Mouse (Mus musculus): Measurements from ENCODE around the gene Thrb. TPM values are rescaled to one million over a fixed set of nuclear protein-coding genes. Genes with fewer than 3 reads are reported as not detected.

Thrb gene
- polyA plus RNA-seq, 2 experiments, result 1.3 to 3.9 TPM

GRCm38 (mm10) chr14:17726906-17727305 is 66.8 kb downstream of the Thrb start:
- Histone ChIP-seq H3K27ac (replicated peaks; ENCODE audit: low read depth, low read length) (no peak overlapping the region), H3K4me3 (replicated peaks; ENCODE audit: low read length) (no peak overlapping the region), H3K9ac (ENCODE audit: low read depth, low read length, severe bottlenecking) (no peak overlapping the region), H3K36me3 (ENCODE audit: control insufficient read depth, insufficient read depth, low read length) (no peaks in the 10 kb centered on the region), H3K9me3 (ENCODE audit: control insufficient read depth, low read length) (no peaks in the 10 kb centered on the region), H3K4me2 (replicated peaks; ENCODE audit: low read depth, low read length, severe bottlenecking) (no peak overlapping the region), H3K27me3 (ENCODE audit: control insufficient read depth, insufficient read depth, low read length) (no peaks in the 10 kb centered on the region), H3K4me1 (ENCODE audit: control insufficient read depth, insufficient read depth, low read length) (peaks cover 3% of the 10 kb centered on the region; the same call in 1 of the 2 replicates)
- DNase-seq (ENCODE audit: low spot score) (no peak), ATAC-seq (ENCODE audit: low FRiP score, low read depth) (no peak)
- WGBS, result 79% methylated on average over 1 of the region's 1 CpGs
- TF ChIP-seq POLR2A (IDR thresholded peaks at IDR 0.05; ENCODE audit: borderline replicate concordance, extremely low read depth, insufficient read depth, insufficient read length), result no peak

GRCm38 (mm10) chr14:17727878-17728277 is 67.8 kb downstream of the Thrb start:
- ATAC-seq (ENCODE audit: low FRiP score, low read depth), result no peak
- H3K27me3 ChIP-seq (ENCODE audit: control insufficient read depth, insufficient read depth, low read length), result no peaks in the 10 kb centered on the region
- no peaks in the 10 kb centered on the region for H3K9me3 ChIP-seq (ENCODE audit: control insufficient read depth, low read length)
- 85% methylated on average over 4 of the region's 4 CpGs for WGBS
- H3K4me3 ChIP-seq (replicated peaks; ENCODE audit: low read length), result no peak overlapping the region
- no peak overlapping the region for H3K27ac ChIP-seq (replicated peaks; ENCODE audit: low read depth, low read length)
- no peak for DNase-seq (ENCODE audit: low spot score)
- TF ChIP-seq POLR2A (IDR thresholded peaks at IDR 0.05; ENCODE audit: borderline replicate concordance, extremely low read depth, insufficient read depth, insufficient read length), result no peak
- H3K36me3 ChIP-seq (ENCODE audit: control insufficient read depth, insufficient read depth, low read length), result no peaks in the 10 kb centered on the region
- H3K4me2 ChIP-seq (replicated peaks; ENCODE audit: low read depth, low read length, severe bottlenecking), result no peak overlapping the region
- H3K4me1 ChIP-seq (ENCODE audit: control insufficient read depth, insufficient read depth, low read length), result peaks cover 3% of the 10 kb centered on the region; the same call in 1 of the 2 replicates
- no peak overlapping the region for H3K9ac ChIP-seq (ENCODE audit: low read depth, low read length, severe bottlenecking)

GRCm38 (mm10) chr14:17728889-17729288 is 68.8 kb downstream of the Thrb start:
- Histone ChIP-seq H3K27me3 (ENCODE audit: control insufficient read depth, insufficient read depth, low read length) (no peaks in the 10 kb centered on the region), H3K27ac (replicated peaks; ENCODE audit: low read depth, low read length) (no peak overlapping the region), H3K4me3 (replicated peaks; ENCODE audit: low read length) (no peak overlapping the region), H3K36me3 (ENCODE audit: control insufficient read depth, insufficient read depth, low read length) (no peaks in the 10 kb centered on the region), H3K4me2 (replicated peaks; ENCODE audit: low read depth, low read length, severe bottlenecking) (no peak overlapping the region), H3K9ac (ENCODE audit: low read depth, low read length, severe bottlenecking) (no peak overlapping the region), H3K9me3 (ENCODE audit: control insufficient read depth, low read length) (no peaks in the 10 kb centered on the region), H3K4me1 (ENCODE audit: control insufficient read depth, insufficient read depth, low read length) (peaks cover 3% of the 10 kb centered on the region; the same call in 1 of the 2 replicates)
- ATAC-seq (ENCODE audit: low FRiP score, low read depth), result no peak
- 75% methylated on average over 2 of the region's 2 CpGs for WGBS
- DNase-seq (ENCODE audit: low spot score), result no peak
- TF ChIP-seq POLR2A (IDR thresholded peaks at IDR 0.05; ENCODE audit: borderline replicate concordance, extremely low read depth, insufficient read depth, insufficient read length), result no peak

GRCm38 (mm10) chr14:17731020-17731419 is 71.0 kb downstream of the Thrb start:
- peaks cover 3% of the 10 kb centered on the region; the same call in 1 of the 2 replicates for H3K4me1 ChIP-seq (ENCODE audit: control insufficient read depth, insufficient read depth, low read length)
- no peak for ATAC-seq (ENCODE audit: low FRiP score, low read depth)
- 15% methylated on average over 2 of the region's 2 CpGs for WGBS
- TF ChIP-seq POLR2A (IDR thresholded peaks at IDR 0.05; ENCODE audit: borderline replicate concordance, extremely low read depth, insufficient read depth, insufficient read length), result no peak
- H3K27me3 ChIP-seq (ENCODE audit: control insufficient read depth, insufficient read depth, low read length), result no peaks in the 10 kb centered on the region
- H3K4me2 ChIP-seq (replicated peaks; ENCODE audit: low read depth, low read length, severe bottlenecking), result no peak overlapping the region
- DNase-seq (ENCODE audit: low spot score), result no peak
- H3K9me3 ChIP-seq (ENCODE audit: control insufficient read depth, low read length), result no peaks in the 10 kb centered on the region
- H3K36me3 ChIP-seq (ENCODE audit: control insufficient read depth, insufficient read depth, low read length), result no peaks in the 10 kb centered on the region
- no peak overlapping the region for H3K4me3 ChIP-seq (replicated peaks; ENCODE audit: low read length)
- no peak overlapping the region for H3K9ac ChIP-seq (ENCODE audit: low read depth, low read length, severe bottlenecking)
- H3K27ac ChIP-seq (replicated peaks; ENCODE audit: low read depth, low read length), result no peak overlapping the region

- Histone ChIP-seq H3K4me2 (replicated peaks; ENCODE audit: low read depth, low read length, severe bottlenecking) (no peak overlapping the region), H3K27me3 (ENCODE audit: control insufficient read depth, insufficient read depth, low read length) (no peaks in the 10 kb centered on the region), H3K4me1 (ENCODE audit: control insufficient read depth, insufficient read depth, low read length) (peaks cover 3% of the 10 kb centered on the region; the same call in 1 of the 2 replicates), H3K36me3 (ENCODE audit: control insufficient read depth, insufficient read depth, low read length) (no peaks in the 10 kb centered on the region), H3K4me3 (replicated peaks; ENCODE audit: low read length) (no peak overlapping the region), H3K9ac (ENCODE audit: low read depth, low read length, severe bottlenecking) (no peak overlapping the region), H3K27ac (replicated peaks; ENCODE audit: low read depth, low read length) (no peak overlapping the region), H3K9me3 (ENCODE audit: control insufficient read depth, low read length) (no peaks in the 10 kb centered on the region)
- no peak for ATAC-seq (ENCODE audit: low FRiP score, low read depth)
- no peak for DNase-seq (ENCODE audit: low spot score)
- 73% methylated on average over 2 of the region's 2 CpGs for WGBS
- TF ChIP-seq POLR2A (IDR thresholded peaks at IDR 0.05; ENCODE audit: borderline replicate concordance, extremely low read depth, insufficient read depth, insufficient read length), result no peak
These were observed 73.2 kb downstream of the Thrb start for GRCm38 (mm10) chr14:17733077-17733778.
